In genomic region chr10:41626996-41627395, GRCm38 (mm10) we compare ENCODE assay signal across 17 mouse cellular contexts.
"Had no signal": no experiment of that assay in that cellular context is flagged by ENCODE, and none has a peak within 500 bp of the region (broad histone marks: within the 10 kb centered on the region; RNA-seq: fewer than 3 reads in every experiment).

No protein-coding gene starts in this region.

- H3K27me3 ChIP-seq: neural tube, embryonic 12.5 days; neural tube, embryonic 13.5 days; neural tube, embryonic 15.5 days; stomach, embryonic 15.5 days had no signal

- H3K9ac ChIP-seq: neural tube, embryonic 12.5 days; neural tube, embryonic 13.5 days; neural tube, embryonic 15.5 days; stomach, embryonic 15.5 days had no signal

- H3K4me3 ChIP-seq: neural tube, embryonic 12.5 days; neural tube, embryonic 13.5 days; neural tube, embryonic 15.5 days; stomach, embryonic 15.5 days had no signal

- H3K4me1 ChIP-seq: neural tube, embryonic 12.5 days; neural tube, embryonic 13.5 days; neural tube, embryonic 15.5 days; stomach, embryonic 15.5 days had no signal

- H3K27ac ChIP-seq: neural tube, embryonic 12.5 days; neural tube, embryonic 13.5 days; neural tube, embryonic 15.5 days; stomach, embryonic 15.5 days; stomach, postnatal 0 days had no signal

- DNase-seq: retina, postnatal 1 day; right cerebral cortex, adult 18-20 months; right cerebral cortex, postnatal 14 days; right cerebral cortex, postnatal 25 days; right cerebral cortex, postnatal 4 days; spleen, adult 18-20 months; thymus, adult 18-20 months; thymus, adult 2 months; thymus, postnatal 14 days; thymus, postnatal 25 days; thymus, postnatal 36 days; thymus, postnatal 4 days had no signal

- H3K9me3 ChIP-seq: neural tube, embryonic 12.5 days; neural tube, embryonic 15.5 days; stomach, embryonic 15.5 days had no signal

- H3K36me3 ChIP-seq: neural tube, embryonic 12.5 days; neural tube, embryonic 13.5 days; neural tube, embryonic 15.5 days; stomach, embryonic 15.5 days had no signal
